Comparison of ENCODE assay signal across 12 mouse cellular contexts in the genomic region with DNA sequence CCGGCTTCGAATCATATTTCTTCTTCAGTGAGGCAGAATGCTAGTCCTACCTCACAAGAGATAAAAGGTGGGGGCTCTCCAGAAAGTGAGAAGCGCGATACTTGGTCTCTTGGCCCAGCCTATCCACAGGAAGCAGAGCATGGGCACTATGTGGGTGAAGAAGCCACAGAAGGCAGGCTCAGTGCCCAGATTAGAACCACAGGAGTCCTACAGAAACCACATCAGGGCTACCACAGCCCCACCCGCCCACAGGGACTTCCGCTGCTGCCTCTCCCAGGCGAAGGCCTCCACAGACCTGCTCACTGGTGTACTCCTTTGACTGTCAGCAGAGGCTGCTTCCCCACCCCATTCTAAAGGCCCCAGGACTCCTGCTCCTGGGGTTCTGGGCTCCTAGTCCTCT. TPM values are rescaled to one million over a fixed set of nuclear protein-coding genes. Genes with fewer than 3 reads are reported as not detected.
A peak's percentile ranks its signal among the peaks of the same experiment; 100 is the strongest.
DNase-seq lines count a peak whose midpoint lies in the region; ATAC-seq lines count a peak whose summit lies in the region.
"Had no signal": no experiment of that assay in that cellular context is flagged by ENCODE, and none has a peak within 500 bp of the region (broad histone marks: within the 10 kb centered on the region; RNA-seq: fewer than 3 reads in every experiment).

No protein-coding gene starts in this region.

- H3K4me3 ChIP-seq in embryonic facial prominence, embryonic 14.5 days (ENCODE audit: low read depth, low read length): no peak overlapping the region
- H3K4me3 ChIP-seq in embryonic facial prominence, embryonic 10.5 days: no peak overlapping the region
- H3K4me3 ChIP-seq in embryonic facial prominence, embryonic 15.5 days (replicated peaks): no peak overlapping the region
- H3K4me3 ChIP-seq: heart, embryonic 13.5 days; lung, embryonic 15.5 days had no signal

- no peaks in the 10 kb centered on the region for H3K27me3 ChIP-seq in embryonic facial prominence, embryonic 14.5 days (replicated peaks; ENCODE audit: control insufficient read depth, insufficient read depth, low read length)
- no peaks in the 10 kb centered on the region for H3K27me3 ChIP-seq in embryonic facial prominence, embryonic 10.5 days (replicated peaks; ENCODE audit: low read depth, poor library complexity, severe bottlenecking)
- H3K27me3 ChIP-seq in embryonic facial prominence, embryonic 15.5 days: no peaks in the 10 kb centered on the region
- H3K27me3 ChIP-seq: lung, embryonic 15.5 days had no signal

- H3K9ac ChIP-seq in embryonic facial prominence, embryonic 14.5 days (ENCODE audit: low read depth, low read length): no peak overlapping the region
- H3K9ac ChIP-seq in embryonic facial prominence, embryonic 15.5 days: no peak overlapping the region
- H3K9ac ChIP-seq: forebrain, postnatal 0 days; heart, embryonic 13.5 days; lung, embryonic 15.5 days had no signal

- no peaks in the 10 kb centered on the region for H3K4me1 ChIP-seq in embryonic facial prominence, embryonic 14.5 days (ENCODE audit: control insufficient read depth, insufficient read depth, low read length)
- H3K4me1 ChIP-seq in embryonic facial prominence, embryonic 10.5 days: no peaks in the 10 kb centered on the region
- no peaks in the 10 kb centered on the region for H3K4me1 ChIP-seq in embryonic facial prominence, embryonic 15.5 days
- H3K4me1 ChIP-seq: heart, embryonic 13.5 days; lung, embryonic 15.5 days had no signal

- no peaks in the 10 kb centered on the region for H3K36me3 ChIP-seq in embryonic facial prominence, embryonic 14.5 days (ENCODE audit: control insufficient read depth, insufficient read depth, low read length)
- no peaks in the 10 kb centered on the region for H3K36me3 ChIP-seq in embryonic facial prominence, embryonic 10.5 days (replicated peaks)
- H3K36me3 ChIP-seq in embryonic facial prominence, embryonic 15.5 days: no peaks in the 10 kb centered on the region
- H3K36me3 ChIP-seq: heart, embryonic 13.5 days; lung, embryonic 15.5 days had no signal

- no peak overlapping the region for H3K27ac ChIP-seq in embryonic facial prominence, embryonic 14.5 days (replicated peaks; ENCODE audit: low read depth, low read length)
- no peak overlapping the region for H3K27ac ChIP-seq in embryonic facial prominence, embryonic 10.5 days (replicated peaks)
- no peak overlapping the region for H3K27ac ChIP-seq in embryonic facial prominence, embryonic 15.5 days (replicated peaks)
- H3K27ac ChIP-seq: heart, embryonic 13.5 days; lung, embryonic 15.5 days had no signal

- peak; percentile 62 for DNase-seq in embryonic facial prominence, embryonic 14.5 days (ENCODE audit: low spot score)
- DNase-seq in embryonic facial prominence, embryonic 10.5 days (ENCODE audit: low spot score): no peak
- DNase-seq in thymus, postnatal 10 days (ENCODE audit: low spot score in 2 of 2): peak; percentile 58 to 60
- no peak for DNase-seq in layer of hippocampus, adult 9-10 months (ENCODE audit: low spot score)
- no peak for DNase-seq in layer of hippocampus, adult 11-12 months (ENCODE audit: low spot score)
- DNase-seq: forebrain, postnatal 0 days; kidney, adult 18-20 months had no signal

- WGBS in embryonic facial prominence, embryonic 14.5 days: 75% methylated on average over 6 of the region's 7 CpGs
- 90% methylated on average over 7 of the region's 7 CpGs for WGBS in embryonic facial prominence, embryonic 10.5 days
- 80% methylated on average over 7 of the region's 7 CpGs for WGBS in embryonic facial prominence, embryonic 15.5 days

- peaks cover 15% of the 10 kb centered on the region; the same call in 1 of the 2 replicates for H3K9me3 ChIP-seq in embryonic facial prominence, embryonic 14.5 days (ENCODE audit: control insufficient read depth, low read length)
- no peaks in the 10 kb centered on the region for H3K9me3 ChIP-seq in embryonic facial prominence, embryonic 10.5 days
- 0 out of 2 replicates have a peak, but pooled peaks cover 7% of the 10 kb centered on the region for H3K9me3 ChIP-seq in embryonic facial prominence, embryonic 15.5 days (replicated peaks)
- H3K9me3 ChIP-seq: lung, embryonic 15.5 days had no signal

- no peak; the same call in 1 of the 2 replicates for ATAC-seq in embryonic facial prominence, embryonic 14.5 days (ENCODE audit: low read depth)
- peak; percentile 70 for ATAC-seq in embryonic facial prominence, embryonic 15.5 days (ENCODE audit: insufficient number of reproducible peaks, low FRiP score, low TSS enrichment, low read depth)
- peak; percentile 73 for ATAC-seq in monocyte, adult 5-6 weeks (replicated peaks; ENCODE audit: insufficient number of reproducible peaks, low FRiP score, low TSS enrichment, poor library complexity, severe bottlenecking)
- ATAC-seq in erythroid progenitor cell, adult 5-6 weeks (replicated peaks; ENCODE audit: low FRiP score, poor library complexity, severe bottlenecking): no peak
- ATAC-seq: forebrain, postnatal 0 days had no signal

- H3K4me2 ChIP-seq in embryonic facial prominence, embryonic 14.5 days (ENCODE audit: low read depth, low read length): no peak overlapping the region
- H3K4me2 ChIP-seq in embryonic facial prominence, embryonic 15.5 days (replicated peaks): no peak overlapping the region
- H3K4me2 ChIP-seq: heart, embryonic 13.5 days; lung, embryonic 15.5 days had no signal

RNA-seq across cellular contexts. Expression of a gene that starts 23.2 kb away (rescaled TPM):
- 28.0 TPM in 2 replicates for polyA plus RNA-seq in embryonic facial prominence, embryonic 14.5 days (2014; fragmentation: Nextera tagmentation; extraction: Ambion mirVana)
- 24.7 and 25.4 TPM in 2 replicates for polyA plus RNA-seq in embryonic facial prominence, embryonic 10.5 days (2016; fragmentation: Nextera tagmentation; extraction: Ambion mirVana)
- 28.6 and 31.0 TPM in 2 replicates for polyA plus RNA-seq in embryonic facial prominence, embryonic 15.5 days (2015; fragmentation: Nextera tagmentation; extraction: Ambion mirVana)
- 1.7 to 2.5 TPM in 2 of 3 replicates, not detected in the other for total RNA-seq in monocyte, adult 5-6 weeks (2017)
- total RNA-seq in erythroid progenitor cell, adult 5-6 weeks (2015; ENCODE audit: low replicate concordance): not detected in 2 replicates
- total RNA-seq in erythroid progenitor cell, adult 5-6 weeks (2017; ENCODE audit: low replicate concordance): not detected in 2 replicates

RNA-seq across cellular contexts. Expression of a gene that starts 50.4 kb away (rescaled TPM):
- 8.2 and 8.6 TPM in 2 replicates for polyA plus RNA-seq in embryonic facial prominence, embryonic 14.5 days (2014; fragmentation: Nextera tagmentation; extraction: Ambion mirVana)
- 6.0 and 6.5 TPM in 2 replicates for polyA plus RNA-seq in embryonic facial prominence, embryonic 10.5 days (2016; fragmentation: Nextera tagmentation; extraction: Ambion mirVana)
- polyA plus RNA-seq in embryonic facial prominence, embryonic 15.5 days (2015; fragmentation: Nextera tagmentation; extraction: Ambion mirVana): 13.0 and 16.2 TPM in 2 replicates
- total RNA-seq in monocyte, adult 5-6 weeks (2017): 14.6 to 39.1 TPM (median 19.1 TPM) in 3 replicates
- total RNA-seq in erythroid progenitor cell, adult 5-6 weeks (2015; ENCODE audit: low replicate concordance): 1.4 and 9.2 TPM in 2 replicates
- total RNA-seq in erythroid progenitor cell, adult 5-6 weeks (2017; ENCODE audit: low replicate concordance): 0.51 and 1.4 TPM in 2 replicates

Comparison
In these comparisons a context has a peak if more than half of its experiments do, and no peak if none do; other contexts are left out.
1. ATAC-seq: peak in embryonic facial prominence, embryonic 15.5 days (single experiment) and monocyte, adult 5-6 weeks (single experiment); none in embryonic facial prominence, embryonic 14.5 days (single experiment) and erythroid progenitor cell, adult 5-6 weeks (single experiment).
2. DNase-seq: peak in embryonic facial prominence, embryonic 14.5 days (single experiment) and thymus, postnatal 10 days (2 of 2); none in embryonic facial prominence, embryonic 10.5 days (single experiment), layer of hippocampus, adult 9-10 months (single experiment) and layer of hippocampus, adult 11-12 months (single experiment).